Mouse (Mus musculus): Measurements from ENCODE around the gene Itfg2. TPM values are rescaled to one million over a fixed set of nuclear protein-coding genes. Genes with fewer than 3 reads are reported as not detected.

Itfg2 gene
- polyA plus RNA-seq, 1 experiment from 2014 or later, result 28.4 TPM

GRCm38 (mm10) chr6:128433566-128433965 is 8.8 kb upstream of the Itfg2 start:
- peaks cover 79% of the 10 kb centered on the region for H3K36me3 ChIP-seq (ENCODE audit: control insufficient read depth, insufficient read depth, low read length)
- H3K4me2 ChIP-seq (ENCODE audit: low read length), result no peak overlapping the region
- H3K27ac ChIP-seq (replicated peaks in 1 of 2; ENCODE audit: control insufficient read depth in 1 of 2, insufficient read depth in 1 of 2, low read depth in 2 of 2, low read length in 2 of 2), result no peak overlapping the region
- 89% methylated on average over 13 of the region's 13 CpGs for WGBS
- H3K9ac ChIP-seq (ENCODE audit: low read length), result no peak overlapping the region
- H3K27me3 ChIP-seq (ENCODE audit: control insufficient read depth, insufficient read depth, low read length), result no peaks in the 10 kb centered on the region
- no peak overlapping the region for H3K4me3 ChIP-seq (ENCODE audit: control insufficient read depth in 1 of 2, insufficient read depth in 1 of 2, low read depth in 1 of 2, low read length in 2 of 2)
- ATAC-seq (ENCODE audit: insufficient number of reproducible peaks, insufficient read depth, low FRiP score, low read depth), result no peak
- no peaks in the 10 kb centered on the region for H3K9me3 ChIP-seq (ENCODE audit: control insufficient read depth, low read length)
- H3K4me1 ChIP-seq (ENCODE audit: control insufficient read depth in 2 of 2, insufficient read depth in 2 of 2, low read length in 2 of 2), result peaks cover 22 to 39% of the 10 kb centered on the region in 2 experiments

GRCm38 (mm10) chr6:128432356-128432915 is 7.7 kb upstream of the Itfg2 start:
- Histone ChIP-seq H3K36me3 (ENCODE audit: control insufficient read depth, insufficient read depth, low read length) (peaks cover 88% of the 10 kb centered on the region), H3K4me3 (ENCODE audit: control insufficient read depth in 1 of 2, insufficient read depth in 1 of 2, low read depth in 1 of 2, low read length in 2 of 2) (no peak overlapping the region), H3K9ac (ENCODE audit: low read length) (no peak overlapping the region), H3K4me1 (ENCODE audit: control insufficient read depth in 2 of 2, insufficient read depth in 2 of 2, low read length in 2 of 2) (peaks cover 22 to 39% of the 10 kb centered on the region in 2 experiments), H3K27ac (replicated peaks in 1 of 2; ENCODE audit: control insufficient read depth in 1 of 2, insufficient read depth in 1 of 2, low read depth in 2 of 2, low read length in 2 of 2) (no peak overlapping the region), H3K9me3 (ENCODE audit: control insufficient read depth, low read length) (no peaks in the 10 kb centered on the region), H3K4me2 (ENCODE audit: low read length) (no peak overlapping the region), H3K27me3 (ENCODE audit: control insufficient read depth, insufficient read depth, low read length) (no peaks in the 10 kb centered on the region)
- WGBS, result 62% methylated on average over 13 of the region's 13 CpGs
- no peak for ATAC-seq (ENCODE audit: insufficient number of reproducible peaks, insufficient read depth, low FRiP score, low read depth)

- no peaks in the 10 kb centered on the region for H3K27me3 ChIP-seq (ENCODE audit: control insufficient read depth, insufficient read depth, low read length)
- H3K9me3 ChIP-seq (ENCODE audit: control insufficient read depth, low read length), result no peaks in the 10 kb centered on the region
- H3K4me2 ChIP-seq (ENCODE audit: low read length), result no peak overlapping the region
- no peak overlapping the region for H3K27ac ChIP-seq (replicated peaks in 1 of 2; ENCODE audit: control insufficient read depth in 1 of 2, insufficient read depth in 1 of 2, low read depth in 2 of 2, low read length in 2 of 2)
- ATAC-seq (ENCODE audit: insufficient number of reproducible peaks, insufficient read depth, low FRiP score, low read depth), result no peak
- no peak overlapping the region for H3K9ac ChIP-seq (ENCODE audit: low read length)
- peaks cover 72% of the 10 kb centered on the region for H3K36me3 ChIP-seq (ENCODE audit: control insufficient read depth, insufficient read depth, low read length)
- H3K4me3 ChIP-seq (ENCODE audit: control insufficient read depth in 1 of 2, insufficient read depth in 1 of 2, low read depth in 1 of 2, low read length in 2 of 2), result no peak overlapping the region
- peaks cover 7 to 18% of the 10 kb centered on the region in 2 experiments for H3K4me1 ChIP-seq (ENCODE audit: control insufficient read depth in 2 of 2, insufficient read depth in 2 of 2, low read length in 2 of 2)
- WGBS, result 69% methylated on average over 6 of the region's 6 CpGs
Observed at GRCm38 (mm10) chr6:128429826-128430225, 5.1 kb upstream of the Itfg2 start.

GRCm38 (mm10) chr6:128429300-128429699 is 4.6 kb upstream of the Itfg2 start:
- Histone ChIP-seq H3K9me3 (ENCODE audit: control insufficient read depth, low read length) (no peaks in the 10 kb centered on the region), H3K36me3 (ENCODE audit: control insufficient read depth, insufficient read depth, low read length) (peaks cover 66% of the 10 kb centered on the region), H3K27ac (replicated peaks in 1 of 2; ENCODE audit: control insufficient read depth in 1 of 2, insufficient read depth in 1 of 2, low read depth in 2 of 2, low read length in 2 of 2) (no peak overlapping the region), H3K4me2 (ENCODE audit: low read length) (no peak overlapping the region), H3K27me3 (ENCODE audit: control insufficient read depth, insufficient read depth, low read length) (no peaks in the 10 kb centered on the region), H3K4me1 (ENCODE audit: control insufficient read depth in 2 of 2, insufficient read depth in 2 of 2, low read length in 2 of 2) (peaks cover 7 to 14% of the 10 kb centered on the region in 2 experiments; a peak in 3 of 4 replicates), H3K4me3 (ENCODE audit: control insufficient read depth in 1 of 2, insufficient read depth in 1 of 2, low read depth in 1 of 2, low read length in 2 of 2) (no peak overlapping the region), H3K9ac (ENCODE audit: low read length) (no peak overlapping the region)
- 91% methylated on average over 2 of the region's 2 CpGs for WGBS
- no peak for ATAC-seq (ENCODE audit: insufficient number of reproducible peaks, insufficient read depth, low FRiP score, low read depth)

- WGBS, result 87% methylated on average over 5 of the region's 5 CpGs
Observed at GRCm38 (mm10) chr6:128427571-128427970, 2.8 kb upstream of the Itfg2 start.

GRCm38 (mm10) chr6:128425046-128425445 is 315 bp upstream of the Itfg2 start:
- H3K9me3 ChIP-seq (ENCODE audit: control insufficient read depth, low read length), result no peaks in the 10 kb centered on the region

More at GRCm38 (mm10) chr6:128427571-128427970, 2.8 kb upstream of the Itfg2 start:
- Histone ChIP-seq H3K9ac (ENCODE audit: low read length) (no peak overlapping the region), H3K4me3 (ENCODE audit: control insufficient read depth in 1 of 2, insufficient read depth in 1 of 2, low read depth in 1 of 2, low read length in 2 of 2) (no peak overlapping the region), H3K9me3 (ENCODE audit: control insufficient read depth, low read length) (no peaks in the 10 kb centered on the region), H3K27ac (replicated peaks in 1 of 2; ENCODE audit: control insufficient read depth in 1 of 2, insufficient read depth in 1 of 2, low read depth in 2 of 2, low read length in 2 of 2) (no peak overlapping the region), H3K36me3 (ENCODE audit: control insufficient read depth, insufficient read depth, low read length) (peaks cover 49% of the 10 kb centered on the region), H3K4me1 (ENCODE audit: control insufficient read depth in 2 of 2, insufficient read depth in 2 of 2, low read length in 2 of 2) (peaks cover 7 to 11% of the 10 kb centered on the region in 2 experiments; a peak in 3 of 4 replicates), H3K27me3 (ENCODE audit: control insufficient read depth, insufficient read depth, low read length) (no peaks in the 10 kb centered on the region), H3K4me2 (ENCODE audit: low read length) (no peak overlapping the region)
- no peak for ATAC-seq (ENCODE audit: insufficient number of reproducible peaks, insufficient read depth, low FRiP score, low read depth)

GRCm38 (mm10) chr6:128423496-128424268 is 1.0 kb downstream of the Itfg2 start:
- peak overlapping the region; percentile 47 to 84 for H3K4me3 ChIP-seq (ENCODE audit: control insufficient read depth in 1 of 2, insufficient read depth in 1 of 2, low read depth in 1 of 2, low read length in 2 of 2)
- H3K4me2 ChIP-seq (ENCODE audit: low read length), result peak overlapping the region; percentile 78
- peak overlapping the region in 1 of 2 experiments; percentile 94; a peak in 2 of 4 replicates for H3K27ac ChIP-seq (replicated peaks in 1 of 2; ENCODE audit: control insufficient read depth in 1 of 2, insufficient read depth in 1 of 2, low read depth in 2 of 2, low read length in 2 of 2)
- peaks cover 2 to 7% of the 10 kb centered on the region in 2 experiments; a peak in 3 of 4 replicates for H3K4me1 ChIP-seq (ENCODE audit: control insufficient read depth in 2 of 2, insufficient read depth in 2 of 2, low read length in 2 of 2)
- WGBS, result 43% methylated on average over 15 of the region's 16 CpGs
- peaks cover 10% of the 10 kb centered on the region for H3K36me3 ChIP-seq (ENCODE audit: control insufficient read depth, insufficient read depth, low read length)
- H3K9ac ChIP-seq (ENCODE audit: low read length), result peak overlapping the region; percentile 82
- no peaks in the 10 kb centered on the region for H3K27me3 ChIP-seq (ENCODE audit: control insufficient read depth, insufficient read depth, low read length)
- ATAC-seq (ENCODE audit: insufficient number of reproducible peaks, insufficient read depth, low FRiP score, low read depth), result no peak
- H3K9me3 ChIP-seq (ENCODE audit: control insufficient read depth, low read length), result no peaks in the 10 kb centered on the region

More at GRCm38 (mm10) chr6:128425046-128425445, 315 bp upstream of the Itfg2 start:
- Histone ChIP-seq H3K4me1 (ENCODE audit: control insufficient read depth in 2 of 2, insufficient read depth in 2 of 2, low read length in 2 of 2) (peaks cover 4 to 7% of the 10 kb centered on the region in 2 experiments; a peak in 3 of 4 replicates), H3K9ac (ENCODE audit: low read length) (peak overlapping the region; percentile 82), H3K4me2 (ENCODE audit: low read length) (peak overlapping the region; percentile 78), H3K4me3 (ENCODE audit: control insufficient read depth in 1 of 2, insufficient read depth in 1 of 2, low read depth in 1 of 2, low read length in 2 of 2) (peak overlapping the region; percentile 47 to 84), H3K27ac (replicated peaks in 1 of 2; ENCODE audit: control insufficient read depth in 1 of 2, insufficient read depth in 1 of 2, low read depth in 2 of 2, low read length in 2 of 2) (peak overlapping the region; percentile 94 to 98), H3K36me3 (ENCODE audit: control insufficient read depth, insufficient read depth, low read length) (peaks cover 24% of the 10 kb centered on the region), H3K27me3 (ENCODE audit: control insufficient read depth, insufficient read depth, low read length) (no peaks in the 10 kb centered on the region)
- WGBS, result 18% methylated on average over 9 of the region's 9 CpGs
- ATAC-seq (ENCODE audit: insufficient number of reproducible peaks, insufficient read depth, low FRiP score, low read depth), result no peak

All from heart, embryonic 14.5 days (tissue).